16 mouse cellular contexts compared by ENCODE assay signal in the genomic region with DNA sequence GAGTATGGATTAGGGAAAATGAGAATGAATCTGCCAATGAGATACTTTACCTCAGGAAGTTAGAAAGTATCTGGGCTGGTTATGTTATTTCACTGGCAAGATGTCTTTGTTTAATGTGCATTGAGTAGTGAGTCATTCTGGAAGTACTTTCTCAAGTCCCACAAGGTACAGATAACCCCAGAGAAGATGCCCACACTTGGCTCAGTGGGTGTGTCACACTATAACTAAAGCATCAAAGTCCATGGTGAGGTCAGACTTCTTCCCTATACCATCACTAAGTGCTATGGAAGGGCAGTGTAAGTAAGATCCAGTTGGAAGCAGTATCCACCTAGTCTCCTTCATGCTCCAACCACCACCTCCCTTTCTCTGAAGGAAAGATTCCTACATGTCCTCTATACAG.
DNase-seq lines count a peak whose midpoint lies in the region; ATAC-seq and TF ChIP-seq lines count a peak whose summit lies in the region.
"Had no signal": no experiment of that assay in that cellular context is flagged by ENCODE, and none has a peak within 500 bp of the region (broad histone marks: within the 10 kb centered on the region; RNA-seq: fewer than 3 reads in every experiment).

No protein-coding gene starts in this region.

- no peaks in the 10 kb centered on the region for H3K9me3 ChIP-seq in hindbrain, embryonic 14.5 days (ENCODE audit: control insufficient read depth, low read length)
- no peaks in the 10 kb centered on the region for H3K9me3 ChIP-seq in hindbrain, embryonic 11.5 days (ENCODE audit: control insufficient read depth, low read length)
- no peaks in the 10 kb centered on the region for H3K9me3 ChIP-seq in intestine, embryonic 15.5 days
- H3K9me3 ChIP-seq: heart, embryonic 10.5 days had no signal

- H3K4me3 ChIP-seq in cerebellum, adult 2 months (replicated peaks; ENCODE audit: insufficient read depth, low read depth, low read length), result no peak overlapping the region
- H3K4me3 ChIP-seq in hindbrain, embryonic 14.5 days (replicated peaks; ENCODE audit: low read length), result no peak overlapping the region
- no peak overlapping the region for H3K4me3 ChIP-seq in hindbrain, embryonic 11.5 days (ENCODE audit: low read depth, low read length)
- no peak overlapping the region for H3K4me3 ChIP-seq in intestine, embryonic 15.5 days (replicated peaks)
- H3K4me3 ChIP-seq: heart, embryonic 10.5 days had no signal

- H3K36me3 ChIP-seq in hindbrain, embryonic 14.5 days (replicated peaks; ENCODE audit: control insufficient read depth, insufficient read depth), result no peaks in the 10 kb centered on the region
- H3K36me3 ChIP-seq in hindbrain, embryonic 11.5 days (ENCODE audit: control insufficient read depth, insufficient read depth, low read length), result no peaks in the 10 kb centered on the region
- H3K36me3 ChIP-seq in intestine, embryonic 15.5 days, result no peaks in the 10 kb centered on the region
- H3K36me3 ChIP-seq: heart, embryonic 10.5 days had no signal

- peak overlapping the region; percentile 80; the same call in 1 of the 2 replicates for H3K27ac ChIP-seq in cerebellum, adult 2 months (ENCODE audit: insufficient read depth, low read length)
- 0 out of 2 replicates have a peak overlapping the region, but pooled peaks have one; percentile 3 for H3K27ac ChIP-seq in hindbrain, embryonic 14.5 days
- H3K27ac ChIP-seq in hindbrain, embryonic 11.5 days (ENCODE audit: low read depth, low read length), result no peak overlapping the region
- no peak overlapping the region for H3K27ac ChIP-seq in intestine, embryonic 15.5 days
- H3K27ac ChIP-seq: heart, embryonic 10.5 days; macrophage had no signal

- no peak overlapping the region for H3K4me2 ChIP-seq in hindbrain, embryonic 14.5 days (replicated peaks)
- H3K4me2 ChIP-seq in hindbrain, embryonic 11.5 days (replicated peaks; ENCODE audit: low read depth, low read length), result no peak overlapping the region
- no peak overlapping the region for H3K4me2 ChIP-seq in intestine, embryonic 15.5 days (replicated peaks)
- H3K4me2 ChIP-seq: liver, embryonic 11.5 days; lung, embryonic 14.5 days had no signal

- no peaks in the 10 kb centered on the region for H3K27me3 ChIP-seq in cerebellum, adult 2 months (ENCODE audit: control insufficient read depth, insufficient read depth, low read length)
- H3K27me3 ChIP-seq in hindbrain, embryonic 14.5 days (ENCODE audit: control insufficient read depth, insufficient read depth, low read length), result no peaks in the 10 kb centered on the region
- no peaks in the 10 kb centered on the region for H3K27me3 ChIP-seq in hindbrain, embryonic 11.5 days (ENCODE audit: control insufficient read depth, insufficient read depth, low read length)
- no peaks in the 10 kb centered on the region for H3K27me3 ChIP-seq in intestine, embryonic 15.5 days (replicated peaks)

- no peak overlapping the region for H3K9ac ChIP-seq in hindbrain, embryonic 14.5 days
- H3K9ac ChIP-seq in hindbrain, embryonic 11.5 days (ENCODE audit: low read depth, low read length), result no peak overlapping the region
- H3K9ac ChIP-seq in intestine, embryonic 15.5 days, result no peak overlapping the region
- H3K9ac ChIP-seq: lung, embryonic 14.5 days had no signal

- TF ChIP-seq CTCF in cerebellum, adult 2 months (IDR thresholded peaks at IDR 0.05; ENCODE audit: borderline replicate concordance, insufficient read depth, low read depth, low read length), result no peak

- H3K4me1 ChIP-seq in cerebellum, adult 2 months (ENCODE audit: control insufficient read depth, insufficient read depth, low read length), result peaks cover 13% of the 10 kb centered on the region
- H3K4me1 ChIP-seq in hindbrain, embryonic 14.5 days (replicated peaks; ENCODE audit: control insufficient read depth, insufficient read depth, low read length), result peaks cover 7% of the 10 kb centered on the region; the same call in 1 of the 2 replicates
- no peaks in the 10 kb centered on the region for H3K4me1 ChIP-seq in hindbrain, embryonic 11.5 days (replicated peaks; ENCODE audit: control insufficient read depth, insufficient read depth, low read length)
- H3K4me1 ChIP-seq in intestine, embryonic 15.5 days (replicated peaks), result 0 out of 2 replicates have a peak, but pooled peaks cover 5% of the 10 kb centered on the region
- H3K4me1 ChIP-seq: heart, embryonic 10.5 days had no signal

- no peak for DNase-seq in cerebellum, adult 2 months
- no peak for DNase-seq in cerebellum, postnatal 4 days (ENCODE audit: low spot score in 2 of 2)
- no peak for DNase-seq in hindbrain, embryonic 14.5 days (ENCODE audit: low spot score)
- no peak for DNase-seq in hindbrain, embryonic 11.5 days (ENCODE audit: low spot score)
- peak; percentile 39 for DNase-seq in 3T3-L1 (ENCODE audit: low read depth, low spot score)
- no peak for DNase-seq in spleen, postnatal 10 days (ENCODE audit: low spot score in 2 of 2)
- no peak for DNase-seq in adrenal gland, postnatal 14 days
- DNase-seq: gastrocnemius, postnatal 25 days; kidney, postnatal 10 days; spleen, adult 18-20 months; thymus, postnatal 25 days had no signal

- ATAC-seq in hindbrain, embryonic 14.5 days (ENCODE audit: low FRiP score), result no peak
- ATAC-seq in hindbrain, embryonic 11.5 days (ENCODE audit: low FRiP score), result no peak
- ATAC-seq in intestine, embryonic 15.5 days, result peak; percentile 83

- TF ChIP-seq POLR2A in cerebellum, adult 2 months (IDR thresholded peaks at IDR 0.05; ENCODE audit: borderline replicate concordance, insufficient read depth, low read length), result no peak

Comparison
In these comparisons a context has a peak if more than half of its experiments do, and no peak if none do; other contexts are left out.
1. H3K27ac ChIP-seq: peak in cerebellum, adult 2 months (single experiment) and hindbrain, embryonic 14.5 days (single experiment); none in hindbrain, embryonic 11.5 days (single experiment) and intestine, embryonic 15.5 days (single experiment).